Mouse (Mus musculus): ENCODE measurements around the gene Gm10273.

GRCm38 (mm10) chr10:59419516-59419915 is 24.1 kb downstream of the Gm10273 start:
- no peak for TF ChIP-seq CTCF (IDR thresholded peaks at IDR 0.05; ENCODE audit: low read depth)
- TF ChIP-seq EP300 (IDR thresholded peaks at IDR 0.05; ENCODE audit: low read depth) = no peak
